Mouse (Mus musculus) bone marrow, adult 2 months (tissue): ENCODE results near the gene Siva1.
A peak's percentile ranks its signal among the peaks of the same experiment; 100 is the strongest.

ENCODE experiments used
- CTCF ChIP-seq: fragments of 200-500 bp; IDR thresholded peaks from 2 replicates; pipeline ENCODE4 v1.5.1; 2011; ENCODE audit warnings: low read length, control low read depth; ENCODE audit not compliant: control insufficient read depth, insufficient read depth
- POLR2A ChIP-seq: fragments of 200-500 bp; IDR thresholded peaks from 2 replicates; pipeline ENCODE4 v1.6.1; 2011; ENCODE audit warnings: low read depth, mild to moderate bottlenecking, control low read depth, low read length, borderline replicate concordance; ENCODE audit not compliant: control insufficient read depth

GRCm38 (mm10) chr12:112605766-112606165, 38.7 kb upstream of the Siva1 start:
- TF ChIP-seq POLR2A (no peak), CTCF (peak; percentile 96)
